Mouse (Mus musculus): ENCODE measurements at regions not wholly inside any gene's neighbourhood (a gene's known extent, or its start where the extent isn't known, plus 50 kb on each side); places are given as distances from the start of the nearest gene placed in this dataset.
A peak's percentile ranks its signal among the peaks of the same experiment; 100 is the strongest.

DNA sequence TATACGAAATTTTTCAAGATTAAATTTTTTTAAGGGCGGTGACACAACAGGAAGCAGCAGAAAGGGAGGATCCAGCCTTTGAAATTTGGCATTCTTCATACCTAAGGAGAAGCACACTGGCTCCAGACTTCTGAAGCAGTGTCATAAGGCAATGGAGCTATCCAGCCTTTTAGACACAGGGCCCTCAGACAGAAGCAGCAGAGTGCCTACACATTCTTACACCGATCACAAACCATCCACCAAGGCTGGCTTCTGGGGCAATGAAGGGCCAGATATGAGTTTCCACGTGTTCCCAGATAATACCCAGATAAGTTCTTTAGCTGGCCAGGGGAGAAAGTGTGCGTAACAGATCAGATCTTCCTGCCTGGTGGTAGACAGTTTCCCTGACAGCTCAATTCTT is 205.5 kb upstream of the Hes1 start:
- in situ Hi-C loops (cut with MboI; ENCODE audit: low pct_ligation_motif_present, low pct_unique_long_range_greater_than_20kb, low sequenced_read_pairs) (loop anchor here (10.0 kb wide), 1 partner anchor 206 kb away; the partner anchor contains the start of gene Hes1), dilution Hi-C loops (cut with MboI; ENCODE audit: extremely low pct_ligation_motif_present, extremely low pct_unique_long_range_greater_than_20kb, low sequenced_read_pairs) (no loop called here)
- no peak overlapping the region for H3K4me3 ChIP-seq (replicated peaks in 1 of 3; ENCODE audit: low read depth in 2 of 3, low read length in 2 of 3, poor library complexity in 1 of 3)
- H3K4me2 ChIP-seq (ENCODE audit: insufficient read depth, low read depth, poor library complexity, severe bottlenecking): no peak overlapping the region
- peaks cover 3% of the 10 kb centered on the region for H3K27me3 ChIP-seq (replicated peaks)
- TF ChIP-seq HCFC1 (IDR thresholded peaks at IDR 0.05; ENCODE audit: low read depth, low read length) (no peak), ETS1 (conservative IDR thresholded peaks at IDR 0.05; ENCODE audit: low read depth, low read length) (no peak), UBTF (IDR thresholded peaks at IDR 0.05; ENCODE audit: low read depth, low read length) (no peak), NRF1 (IDR thresholded peaks at IDR 0.05; ENCODE audit: low read depth, low read length) (no peak), MEF2A (IDR thresholded peaks at IDR 0.05; ENCODE audit: borderline replicate concordance, low read depth, low read length) (no peak), POLR2AphosphoS2 (IDR thresholded peaks at IDR 0.05; ENCODE audit: low read depth, low read length) (no peak), USF2 (conservative IDR thresholded peaks at IDR 0.05; ENCODE audit: low read depth, low read length) (no peak), CTCF (conservative IDR thresholded peaks at IDR 0.05 in 1 of 2, IDR thresholded peaks at IDR 0.05 in 1 of 2; ENCODE audit: low read depth in 2 of 2, low read length in 2 of 2) (no peak), MAFK (IDR thresholded peaks at IDR 0.05; ENCODE audit: insufficient replicate concordance, low read length) (no peak), ZC3H11A (IDR thresholded peaks at IDR 0.05; ENCODE audit: low read depth, low read length) (no peak)
- no peak overlapping the region for H3K9ac ChIP-seq (ENCODE audit: insufficient read depth, low read depth)
- H3K79me2 ChIP-seq (replicated peaks; ENCODE audit: control insufficient read depth, extremely low read depth, insufficient read depth, poor library complexity, severe bottlenecking): no peaks in the 10 kb centered on the region
- H3K9me3 ChIP-seq (replicated peaks; ENCODE audit: low read length): no peaks in the 10 kb centered on the region
- DNase-seq (ENCODE audit: extremely low read depth): no peak
- no peaks in the 10 kb centered on the region for H3K36me3 ChIP-seq (replicated peaks in 1 of 2; ENCODE audit: control insufficient read depth in 1 of 2, insufficient read depth in 1 of 2, low read length in 1 of 2)
- H3K4me1 ChIP-seq (ENCODE audit: control insufficient read depth in 1 of 2, insufficient read depth in 2 of 2): peaks cover 0 to 19% of the 10 kb centered on the region in 2 experiments; a peak in 2 of 4 replicates
- H3K27ac ChIP-seq (ENCODE audit: insufficient read depth, low read depth): no peak overlapping the region

DNA sequence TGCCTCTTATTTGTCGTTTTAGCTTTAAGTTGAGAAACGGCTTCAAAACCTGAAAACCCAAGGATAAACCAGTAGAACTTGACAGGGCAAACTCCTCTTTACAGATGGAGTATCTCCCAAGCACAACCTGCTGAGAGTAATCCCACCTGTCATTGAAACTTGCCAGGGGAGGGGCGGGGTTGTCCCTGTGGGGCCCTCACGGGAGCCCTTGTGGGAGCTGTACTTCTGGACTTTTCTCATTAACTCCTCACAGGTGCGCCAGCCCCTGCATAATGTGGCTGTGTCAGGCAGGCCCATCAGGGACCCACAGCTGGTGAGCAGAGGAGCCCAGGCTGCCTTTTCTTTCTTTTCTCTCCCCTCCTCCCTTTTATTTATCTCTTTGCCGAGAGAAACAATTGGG is 203.9 kb upstream of the Hes1 start:
- Histone ChIP-seq H3K4me2 (ENCODE audit: insufficient read depth, low read depth, poor library complexity, severe bottlenecking) (no peak overlapping the region), H3K27ac (ENCODE audit: insufficient read depth, low read depth) (no peak overlapping the region), H3K27me3 (replicated peaks) (peaks cover 3% of the 10 kb centered on the region), H3K79me2 (replicated peaks; ENCODE audit: control insufficient read depth, extremely low read depth, insufficient read depth, poor library complexity, severe bottlenecking) (no peaks in the 10 kb centered on the region), H3K4me3 (replicated peaks in 1 of 3; ENCODE audit: low read depth in 2 of 3, low read length in 2 of 3, poor library complexity in 1 of 3) (no peak overlapping the region), H3K4me1 (ENCODE audit: control insufficient read depth in 1 of 2, insufficient read depth in 2 of 2) (peaks cover 0 to 23% of the 10 kb centered on the region in 2 experiments; a peak in 2 of 4 replicates), H3K9ac (ENCODE audit: insufficient read depth, low read depth) (no peak overlapping the region), H3K36me3 (replicated peaks in 1 of 2; ENCODE audit: control insufficient read depth in 1 of 2, insufficient read depth in 1 of 2, low read length in 1 of 2) (no peaks in the 10 kb centered on the region), H3K9me3 (replicated peaks; ENCODE audit: low read length) (no peaks in the 10 kb centered on the region)
- no peak; the same call in 1 of the 2 replicates for TF ChIP-seq TCF12 (IDR thresholded peaks at IDR 0.05; ENCODE audit: low read depth, low read length)
- no peak for TF ChIP-seq NELFE (IDR thresholded peaks at IDR 0.05; ENCODE audit: low read depth, low read length)
- TF ChIP-seq CHD2 (IDR thresholded peaks at IDR 0.05; ENCODE audit: low read length): no peak
- TF ChIP-seq ZNF384 (IDR thresholded peaks at IDR 0.05; ENCODE audit: low read depth, low read length): no peak
- 0 out of 2 replicates have a peak, but pooled peaks have one; percentile 19 for TF ChIP-seq BHLHE40 (IDR thresholded peaks at IDR 0.05; ENCODE audit: low read depth, low read length)
- dilution Hi-C loops (cut with MboI; ENCODE audit: extremely low pct_ligation_motif_present, extremely low pct_unique_long_range_greater_than_20kb, low sequenced_read_pairs) (no loop called here), in situ Hi-C loops (cut with MboI; ENCODE audit: low pct_ligation_motif_present, low pct_unique_long_range_greater_than_20kb, low sequenced_read_pairs) (no loop called here)
- no peak for DNase-seq (ENCODE audit: extremely low read depth)

Measured in CH12.LX (cell line).